Mouse (Mus musculus) layer of hippocampus, adult 9-11 months (tissue): ENCODE measurements around the gene Aldh3b2.

Experiments used
- DNase-seq: peaks from one replicate; pipeline ENCODE4 v3.0.0; 2022

Gene Aldh3b2

GRCm38 (mm10) chr19:4014802-4015201 lies 42.7 kb downstream of the Aldh3b2 start:
- DNase-seq = no peak

- no peak for DNase-seq
Observed at GRCm38 (mm10) chr19:4015635-4016034, 43.5 kb downstream of the Aldh3b2 start.

DNA sequence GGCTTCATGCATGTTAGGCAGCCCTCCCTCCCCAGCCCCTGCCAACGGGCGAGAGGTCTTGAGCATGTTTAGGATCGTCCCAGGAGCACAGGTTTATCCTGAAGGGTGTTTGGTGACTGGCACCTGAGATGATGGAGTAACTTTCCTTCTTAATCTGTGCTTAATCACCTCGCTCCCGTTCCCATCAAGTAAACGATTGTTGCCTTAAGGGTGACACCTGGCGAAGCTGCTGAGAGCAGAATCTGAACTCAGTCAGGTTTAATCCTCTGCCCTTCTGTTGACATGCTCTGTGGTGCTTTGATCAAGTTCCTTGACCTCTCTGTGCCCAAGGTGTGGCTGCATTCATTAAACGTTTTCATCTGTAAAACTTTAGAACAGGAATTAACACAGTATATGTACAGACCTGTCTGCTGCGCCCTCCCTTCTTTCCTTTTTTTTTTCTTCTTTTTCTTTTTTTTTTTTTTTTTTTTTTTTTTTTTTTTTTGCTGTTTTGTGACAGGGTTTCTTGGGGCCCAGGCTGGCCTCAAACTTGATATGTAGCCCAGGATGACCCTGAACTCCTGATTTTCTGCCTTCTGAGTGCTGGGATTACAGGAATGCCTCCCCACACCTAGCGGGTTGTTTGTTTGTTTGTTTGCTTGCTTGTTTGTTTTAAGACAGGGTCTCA lies 45.9 kb downstream of the Aldh3b2 start:
- no peak for DNase-seq

GRCm38 (mm10) chr19:4018743-4019583 lies 46.8 kb downstream of the Aldh3b2 start:
- peak; percentile 83 for DNase-seq

- no peak for DNase-seq
Observed at GRCm38 (mm10) chr19:4023185-4023584, 51.1 kb downstream of the Aldh3b2 start.

DNA sequence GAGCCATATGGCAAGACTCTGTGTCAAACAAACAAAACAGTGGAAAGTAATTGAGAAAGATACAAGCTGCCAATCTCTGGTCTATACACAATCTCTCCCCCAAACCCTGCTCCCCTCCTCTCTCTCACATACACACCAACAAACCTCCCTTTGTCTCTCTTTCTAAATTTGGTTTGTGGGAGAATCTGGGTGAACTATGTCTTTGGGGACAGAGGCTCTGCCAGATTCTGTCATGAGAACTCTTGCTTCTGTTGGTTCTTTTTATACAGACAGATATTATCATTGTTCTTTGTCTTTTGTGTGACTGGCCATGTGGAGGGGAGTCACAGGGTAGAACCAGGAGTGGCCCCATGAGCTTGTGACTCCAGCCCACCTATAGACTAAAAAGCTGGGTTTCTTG lies 55.4 kb downstream of the Aldh3b2 start:
- DNase-seq = peak; percentile 59
